Mouse (Mus musculus): ENCODE measurements at regions not wholly inside any gene's neighbourhood (a gene's known extent, or its start where the extent isn't known, plus 50 kb on each side); places are given as distances from the start of the nearest gene placed in this dataset.

- TF ChIP-seq CTCF (IDR thresholded peaks at IDR 0.05; ENCODE audit: low read depth) (no peak), EP300 (IDR thresholded peaks at IDR 0.05; ENCODE audit: low read depth) (no peak)
Observed at GRCm38 (mm10) chr3:104293869-104294268, 73.7 kb upstream of the Magi3 start.

All from heart, postnatal 0 days (tissue).